Mouse (Mus musculus) MEL (cell line): ENCODE results near the gene Sez6l. TPM values are rescaled to one million over a fixed set of nuclear protein-coding genes. Genes with fewer than 3 reads are reported as not detected.

Source experiments
- DNase-seq: peaks from one replicate; pipeline ENCODE4 v3.0.0; 2011; ENCODE audit warnings: low read depth, low spot score
- H3K27ac ChIP-seq: 2 replicates; pipeline ENCODE4 v1.5.1; 2012; ENCODE audit warnings: low read depth, mild to moderate bottlenecking, control low read depth, low read length, moderate library complexity; ENCODE audit not compliant: control insufficient read depth
- H3K27me3 ChIP-seq, 2 experiments: fragments of 150-350 bp in 1 of 2; sonication (generic) in 1 of 2; 2 replicates each; pipeline ENCODE4 v1.6.1; 2012; ENCODE audit warnings: low read length in 2 of 2, mild to moderate bottlenecking in 2 of 2, improper control_type of control experiment in 1 of 2, moderate library complexity in 1 of 2; ENCODE audit not compliant: insufficient read depth in 2 of 2, control insufficient read depth in 1 of 2
- H3K36me3 ChIP-seq, 2 experiments: 2 replicates each; pipeline ENCODE4 v1.6.1; 2012 to 2014; ENCODE audit warnings: low read length in 2 of 2, improper control_type of control experiment in 1 of 2, inconsistent platforms in 1 of 2, mild to moderate bottlenecking in 1 of 2; ENCODE audit not compliant: insufficient read depth in 2 of 2, control insufficient read depth in 1 of 2
- H3K4me1 ChIP-seq, 2 experiments: fragments of 150-350 bp in 1 of 2; sonication (generic) in 1 of 2; 2 replicates each; pipeline ENCODE4 v1.6.1; 2012; ENCODE audit warnings: low read length in 2 of 2, improper control_type of control experiment in 1 of 2, mild to moderate bottlenecking in 1 of 2; ENCODE audit not compliant: insufficient read depth in 2 of 2, control insufficient read depth in 1 of 2
- H3K4me3 ChIP-seq, 2 experiments: fragments of 150-350 bp in 1 of 2; sonication (generic) in 1 of 2; 2 replicates each; pipeline ENCODE4 v1.5.1; 2012; ENCODE audit warnings: low read depth in 2 of 2, low read length in 2 of 2, mild to moderate bottlenecking in 2 of 2, moderate library complexity in 2 of 2, control low read depth in 1 of 2, improper control_type of control experiment in 1 of 2; ENCODE audit not compliant: control insufficient read depth in 1 of 2, insufficient read depth in 1 of 2
- H3K79me2 ChIP-seq: 2 replicates; pipeline ENCODE4 v1.6.1; 2012; ENCODE audit warnings: mild to moderate bottlenecking, low read length, moderate library complexity; ENCODE audit not compliant: control insufficient read depth, poor library complexity, insufficient read depth
- H3K9ac ChIP-seq: 2 replicates; pipeline ENCODE4 v1.6.1; 2012; ENCODE audit warnings: low read depth, mild to moderate bottlenecking, control low read depth, low read length, moderate library complexity; ENCODE audit not compliant: control insufficient read depth, poor library complexity, severe bottlenecking
- H3K9me3 ChIP-seq: fragments of 150-350 bp; sonication (generic); replicated peaks from 2 replicates; pipeline ENCODE4 v1.6.1; 2012; ENCODE audit warnings: mild to moderate bottlenecking, low read length, improper control_type of control experiment, moderate library complexity; ENCODE audit not compliant: insufficient read depth
- CTCF ChIP-seq, 3 experiments: IDR thresholded peaks in 2 of 3; conservative IDR thresholded peaks in 1 of 3; 2 replicates each; pipeline ENCODE4 v1.5.1; 2011 to 2012; ENCODE audit warnings: low read length in 3 of 3, low read depth in 2 of 3, mild to moderate bottlenecking in 2 of 3, improper control_type of control experiment in 1 of 3, inconsistent platforms in 1 of 3, mixed read lengths in 1 of 3, moderate library complexity in 1 of 3; ENCODE audit not compliant: control insufficient read depth in 1 of 3, insufficient read depth in 1 of 3, poor library complexity in 1 of 3, severe bottlenecking in 1 of 3
- ELF1 ChIP-seq: IDR thresholded peaks from 2 replicates; pipeline ENCODE4 v1.6.1; 2014; ENCODE audit warnings: low read depth, mild to moderate bottlenecking, inconsistent platforms, low read length, improper control_type of control experiment, moderate library complexity
- EP300 ChIP-seq, 2 experiments: IDR thresholded peaks; 2 replicates each; pipeline ENCODE4 v1.6.1; 2011; ENCODE audit warnings: improper control_type of control experiment in 2 of 2, low read length in 2 of 2, low read depth in 1 of 2, mild to moderate bottlenecking in 1 of 2
- GABPA ChIP-seq: IDR thresholded peaks from 2 replicates; pipeline ENCODE4 v1.6.1; 2012; ENCODE audit warnings: low read depth, mild to moderate bottlenecking, inconsistent platforms, low read length, improper control_type of control experiment, moderate library complexity
- MAFK ChIP-seq: IDR thresholded peaks from 2 replicates; pipeline ENCODE4 v1.6.1; 2011; ENCODE audit warnings: low read depth, mild to moderate bottlenecking, low read length, improper control_type of control experiment, borderline replicate concordance
- MYB ChIP-seq: IDR thresholded peaks from 2 replicates; pipeline ENCODE4 v1.6.1; 2011; ENCODE audit warnings: mild to moderate bottlenecking, low read depth, low read length, improper control_type of control experiment
- MYC ChIP-seq: IDR thresholded peaks from 2 replicates; pipeline ENCODE4 v1.6.1; 2011; ENCODE audit warnings: low read depth, mild to moderate bottlenecking, low read length, improper control_type of control experiment, moderate library complexity
- NELFE ChIP-seq: IDR thresholded peaks from 2 replicates; pipeline ENCODE4 v1.6.1; 2011; ENCODE audit warnings: low read depth, low read length, improper control_type of control experiment
- POLR2A ChIP-seq, 2 experiments: IDR thresholded peaks; 2 replicates each; pipeline ENCODE4 v1.6.1; 2011 to 2012; ENCODE audit warnings: low read length in 2 of 2, mild to moderate bottlenecking in 2 of 2, control low read depth in 1 of 2, improper control_type of control experiment in 1 of 2, low read depth in 1 of 2, moderate library complexity in 1 of 2; ENCODE audit not compliant: control insufficient read depth in 1 of 2, insufficient read depth in 1 of 2, poor library complexity in 1 of 2
- POLR2AphosphoS2 ChIP-seq: IDR thresholded peaks from 2 replicates; pipeline ENCODE4 v1.6.1; 2011; ENCODE audit warnings: low read length, improper control_type of control experiment
- RAD21 ChIP-seq: IDR thresholded peaks from 2 replicates; pipeline ENCODE4 v1.6.1; 2011; ENCODE audit warnings: mild to moderate bottlenecking, low read depth, low read length, improper control_type of control experiment
- RCOR1 ChIP-seq: IDR thresholded peaks from 2 replicates; pipeline ENCODE4 v1.6.1; 2012; ENCODE audit warnings: low read depth, mild to moderate bottlenecking, inconsistent platforms, low read length, improper control_type of control experiment
- TAL1 ChIP-seq: IDR thresholded peaks from 2 replicates; pipeline ENCODE4 v1.6.1; 2012; ENCODE audit warnings: mild to moderate bottlenecking, inconsistent platforms, low read length, moderate library complexity, mixed read lengths
- USF2 ChIP-seq, 2 experiments: IDR thresholded peaks; 2 replicates each; pipeline ENCODE4 v1.6.1; 2011 to 2012; ENCODE audit warnings: improper control_type of control experiment in 2 of 2, low read length in 2 of 2, borderline replicate concordance in 1 of 2, inconsistent platforms in 1 of 2, low read depth in 1 of 2, mild to moderate bottlenecking in 1 of 2; ENCODE audit not compliant: insufficient read depth in 1 of 2
- ZC3H11A ChIP-seq: IDR thresholded peaks from 2 replicates; pipeline ENCODE4 v1.6.1; 2012; ENCODE audit warnings: low read depth, mild to moderate bottlenecking, inconsistent platforms, low read length, improper control_type of control experiment
- ZKSCAN1 ChIP-seq: IDR thresholded peaks from 2 replicates; pipeline ENCODE4 v1.6.1; 2012; ENCODE audit warnings: low read depth, mild to moderate bottlenecking, inconsistent platforms, low read length, improper control_type of control experiment, moderate library complexity
- ZNF384 ChIP-seq: IDR thresholded peaks from 2 replicates; pipeline ENCODE4 v1.6.1; 2012; ENCODE audit warnings: low read depth, mild to moderate bottlenecking, inconsistent platforms, low read length, improper control_type of control experiment
- polyA plus RNA-seq, 2 experiments: library from polyadenylated mRNA; stranded (reverse) in 1 of 2; unstranded in 1 of 2; fragments of >175 nt in 1 of 2; fragments of >200 nt in 1 of 2; gene quantifications; 2 replicates each; pipeline versions ENCODE4 v1.2.1 to v1.2.4; 2012; ENCODE audit warnings: low replicate concordance in 2 of 2, low read depth in 1 of 2; ENCODE audit not compliant: insufficient read length in 2 of 2, insufficient read depth in 1 of 2, missing spikeins in 1 of 2
- total RNA-seq: library from RNA; depleted of rRNA; stranded (reverse); fragments of 300-350 nt; gene quantifications from 2 replicates; pipeline ENCODE4 v1.2.3, GENCODE M21; 2012

Gene Sez6l
- total and polyA plus RNA-seq, 3 experiments = not detected

DNA sequence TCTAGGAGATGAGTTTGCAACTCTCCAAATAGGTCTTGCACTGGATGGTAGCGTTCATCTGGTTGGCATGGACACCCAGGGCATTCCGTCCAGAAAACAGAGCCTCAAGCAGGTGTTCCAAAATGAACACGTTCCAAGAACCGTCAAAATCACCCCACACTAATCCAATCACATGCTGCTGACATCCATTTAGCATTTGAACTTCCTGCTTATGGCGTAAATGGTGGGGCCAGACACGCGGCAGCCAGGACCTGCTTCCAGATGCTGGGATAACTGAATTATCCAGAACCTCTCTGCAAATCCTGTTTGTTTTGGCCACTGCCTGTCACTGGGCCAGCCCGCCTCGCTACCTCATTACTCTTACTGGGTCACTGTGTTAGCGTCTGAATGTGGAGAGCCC, 177.7 kb downstream of the Sez6l start:
- Histone ChIP-seq H3K27me3 (no peaks in the 10 kb centered on the region), H3K79me2 (no peaks in the 10 kb centered on the region), H3K9ac (no peak overlapping the region), H3K36me3 (no peaks in the 10 kb centered on the region), H3K4me1 (no peaks in the 10 kb centered on the region), H3K27ac (no peak overlapping the region), H3K9me3 (no peaks in the 10 kb centered on the region), H3K4me3 (no peak overlapping the region)
- TF ChIP-seq POLR2AphosphoS2 (no peak), CTCF (IDR thresholded peaks at IDR 0.05 in 2 of 3, conservative IDR thresholded peaks at IDR 0.05 in 1 of 3; ENCODE audit: control insufficient read depth in 1 of 3, insufficient read depth in 1 of 3, low read depth in 2 of 3, low read length in 3 of 3, poor library complexity in 1 of 3, severe bottlenecking in 1 of 3) (no peak), GABPA (no peak), ZNF384 (no peak), MYC (no peak), RCOR1 (no peak), EP300 (IDR thresholded peaks at IDR 0.05; ENCODE audit: low read depth in 1 of 2, low read length in 2 of 2) (no peak), POLR2A (IDR thresholded peaks at IDR 0.05; ENCODE audit: control insufficient read depth in 1 of 2, insufficient read depth in 1 of 2, low read depth in 1 of 2, low read length in 2 of 2, poor library complexity in 1 of 2) (no peak), USF2 (IDR thresholded peaks at IDR 0.05; ENCODE audit: borderline replicate concordance in 1 of 2, insufficient read depth in 1 of 2, low read depth in 1 of 2, low read length in 2 of 2) (no peak)
- no peak for DNase-seq

DNA sequence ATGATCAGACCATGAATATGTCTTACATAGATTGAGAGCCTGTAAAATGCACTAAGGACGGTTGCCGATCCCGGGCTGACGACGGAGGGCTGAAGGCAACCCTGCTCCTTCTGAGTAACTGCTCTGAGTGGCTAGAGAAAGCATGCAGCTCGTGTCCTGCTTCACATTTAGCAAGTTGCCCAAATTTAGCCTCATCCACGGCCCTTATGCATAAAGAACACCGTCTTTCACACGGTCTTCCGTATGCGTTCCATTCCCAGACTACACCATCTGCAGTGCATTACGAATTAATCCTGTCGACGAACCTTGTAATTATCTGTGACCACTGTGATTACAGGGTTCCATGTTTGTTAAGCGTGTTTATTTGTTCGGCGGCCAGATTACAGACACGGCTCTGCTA, 180.9 kb downstream of the Sez6l start:
- H3K36me3 ChIP-seq = no peaks in the 10 kb centered on the region
- H3K27ac ChIP-seq = no peak overlapping the region
- TF ChIP-seq ELF1 (no peak), MAFK (no peak), ZC3H11A (no peak), EP300 (IDR thresholded peaks at IDR 0.05; ENCODE audit: low read depth in 1 of 2, low read length in 2 of 2) (no peak), NELFE (no peak), ZKSCAN1 (no peak), POLR2AphosphoS2 (no peak), RAD21 (no peak), MYB (no peak), USF2 (IDR thresholded peaks at IDR 0.05; ENCODE audit: borderline replicate concordance in 1 of 2, insufficient read depth in 1 of 2, low read depth in 1 of 2, low read length in 2 of 2) (no peak), TAL1 (no peak)
- no peak overlapping the region for H3K4me3 ChIP-seq
- no peaks in the 10 kb centered on the region for H3K9me3 ChIP-seq
- no peak overlapping the region for H3K9ac ChIP-seq
- no peaks in the 10 kb centered on the region for H3K27me3 ChIP-seq
- H3K79me2 ChIP-seq = no peaks in the 10 kb centered on the region
- DNase-seq = no peak
- no peaks in the 10 kb centered on the region for H3K4me1 ChIP-seq
